Mouse (Mus musculus) liver, adult 2 months (tissue): ENCODE data around the gene Nlgn2. TPM values are rescaled to one million over a fixed set of nuclear protein-coding genes. Genes with fewer than 3 reads are reported as not detected.

Experiments used
- DNase-seq: peaks from one replicate; pipeline ENCODE4 v3.0.0-alpha.2; 2011; ENCODE audit warnings: low read depth, low spot score; ENCODE audit errors: extremely low read depth
- H3K27ac ChIP-seq: fragments of 200-500 bp; replicated peaks from 2 replicates; pipeline ENCODE4 v1.5.1; 2012; ENCODE audit warnings: low read depth, mild to moderate bottlenecking, control low read depth, inconsistent platforms, low read length; ENCODE audit not compliant: insufficient read depth
- H3K27me3 ChIP-seq: fragments of 200-500 bp; 2 replicates; pipeline ENCODE4 v1.6.1; 2012; ENCODE audit warnings: mild to moderate bottlenecking, moderate library complexity, low read length, inconsistent platforms; ENCODE audit not compliant: control insufficient read depth, insufficient read depth
- H3K36me3 ChIP-seq: fragments of 200-500 bp; 2 replicates; pipeline ENCODE4 v1.6.1; 2012; ENCODE audit warnings: low read length, inconsistent platforms; ENCODE audit not compliant: control insufficient read depth, insufficient read depth
- H3K4me1 ChIP-seq: fragments of 200-500 bp; 2 replicates; pipeline ENCODE4 v1.6.1; 2011; ENCODE audit warnings: low read length; ENCODE audit not compliant: control insufficient read depth, insufficient read depth
- H3K4me3 ChIP-seq: fragments of 200-500 bp; 2 replicates; pipeline ENCODE4 v1.5.1; 2011; ENCODE audit warnings: low read depth, mild to moderate bottlenecking, control low read depth, low read length, moderate library complexity; ENCODE audit not compliant: insufficient read depth
- H3K79me2 ChIP-seq: fragments of 200-500 bp; 2 replicates; pipeline ENCODE4 v1.6.1; 2012; ENCODE audit warnings: inconsistent platforms, mild to moderate bottlenecking, low read length, moderate library complexity; ENCODE audit not compliant: control insufficient read depth, insufficient read depth
- H3K9ac ChIP-seq: fragments of 200-500 bp; 2 replicates; pipeline ENCODE4 v1.6.1; 2012; ENCODE audit warnings: low read depth, mild to moderate bottlenecking, control low read depth, inconsistent platforms, low read length
- CTCF ChIP-seq: fragments of 200-500 bp; IDR thresholded peaks from 2 replicates; pipeline ENCODE4 v1.5.1; 2011; ENCODE audit warnings: low read depth, low read length, control low read depth
- POLR2A ChIP-seq: fragments of 200-500 bp; IDR thresholded peaks from 2 replicates; pipeline ENCODE4 v1.6.1; 2011; ENCODE audit warnings: low read length, control low read depth; ENCODE audit not compliant: insufficient read depth; ENCODE audit errors: extremely low read depth
- WGBS: fragments of 180-500 bp; shearing (Covaris S2); methylation state at CpG from one replicate; pipeline ENCODE4 v1.1.7; 2018; 5-methylcytosine and 5-hydroxymethylcytosine counted together
- polyA plus RNA-seq: library from polyadenylated mRNA; depleted of rRNA; stranded (reverse); fragments of >200 nt; gene quantifications from 2 replicates; pipeline ENCODE4 v1.2.3, GENCODE M21; 2012; rRNA removed
- total RNA-seq: library from RNA; depleted of rRNA; stranded (reverse); fragments of >200 nt; gene quantifications from 2 replicates; pipeline ENCODE4 v1.2.3, GENCODE M21; 2014; rRNA removed

The Nlgn2 gene
- total RNA-seq = 0.18 and 0.34 TPM in 2 replicates
- 0.93 and 1.9 TPM in 2 replicates for polyA plus RNA-seq

DNA sequence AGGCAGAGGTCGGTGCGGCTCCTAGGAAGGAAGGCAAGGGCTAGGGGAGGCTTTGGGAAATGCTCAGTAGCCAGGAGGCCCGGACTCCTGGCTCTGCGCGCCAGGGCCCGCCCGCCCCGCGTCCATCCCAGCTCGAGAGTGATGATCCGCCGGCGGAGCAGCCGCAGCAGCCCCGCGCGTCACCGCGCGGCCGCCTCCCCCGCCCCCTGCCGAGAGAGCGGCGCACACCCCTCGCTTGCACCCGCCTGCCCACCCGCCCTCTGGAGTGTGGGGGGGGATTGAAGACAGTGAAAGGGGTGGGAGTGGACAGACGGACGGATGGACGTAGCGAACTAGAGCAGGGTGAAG is at the start of gene Nlgn2:
Gene Nlgn2, minus strand, starts transcription at position 181 of the 348 bp plus-strand sequence.
- no peak for DNase-seq
- Histone ChIP-seq H3K4me3 (peak within 1 kb of the TSS; percentile 94), H3K27ac (peak within 1 kb of the TSS; percentile 94), H3K9ac (peak within 1 kb of the TSS; percentile 90), H3K36me3 (no peaks in the 10 kb centered on the region), H3K79me2 (no peaks in the 10 kb centered on the region), H3K27me3 (0 out of 2 replicates have a peak, but pooled peaks cover 3% of the 10 kb centered on the region), H3K4me1 (peaks cover 2% of the 10 kb centered on the region)
- WGBS = 0% methylated on average over 29 of the region's 32 CpGs
- 0 out of 2 replicates have a peak, but pooled peaks have one; percentile 19 for TF ChIP-seq POLR2A
- no peak for TF ChIP-seq CTCF

- H3K27ac ChIP-seq = no peak overlapping the region
- no peaks in the 10 kb centered on the region for H3K4me1 ChIP-seq
- no peak overlapping the region for H3K9ac ChIP-seq
- TF ChIP-seq CTCF = peak; percentile 9; the same call in 1 of the 2 replicates
- TF ChIP-seq POLR2A = no peak
- no peaks in the 10 kb centered on the region for H3K36me3 ChIP-seq
- no peaks in the 10 kb centered on the region for H3K27me3 ChIP-seq
- H3K4me3 ChIP-seq = no peak overlapping the region
- DNase-seq = no peak
- WGBS = 48% methylated on average over 8 of the region's 8 CpGs
- H3K79me2 ChIP-seq = no peaks in the 10 kb centered on the region
Observed at GRCm38 (mm10) chr11:69886907-69887635, 49.5 kb upstream of the Nlgn2 start.

DNA sequence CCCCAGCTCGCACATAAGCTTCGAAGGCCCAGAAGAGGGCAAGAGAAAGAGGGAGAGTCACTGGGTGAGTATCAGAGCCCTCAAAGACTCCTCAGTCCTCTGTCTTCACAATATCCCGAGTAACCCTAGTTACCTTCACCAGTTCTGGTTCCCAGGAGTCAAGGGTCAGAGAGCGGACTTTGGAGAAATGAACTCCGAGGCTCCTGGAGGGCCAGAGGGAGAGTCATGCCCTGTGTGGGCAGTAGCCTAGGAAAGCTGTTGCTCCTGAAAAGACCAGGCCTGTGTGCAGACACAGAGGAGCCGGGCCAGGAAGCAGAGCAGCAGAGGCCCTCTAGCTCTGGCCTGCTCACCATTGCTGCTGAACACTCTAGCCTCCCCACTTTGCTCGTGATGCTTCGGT is 47.1 kb upstream of the Nlgn2 start:
- H3K9ac ChIP-seq = peak overlapping the region; percentile 8; the same call in 1 of the 2 replicates
- H3K27ac ChIP-seq = peak overlapping the region; percentile 49
- no peak for DNase-seq
- H3K36me3 ChIP-seq = no peaks in the 10 kb centered on the region
- WGBS = 81% methylated on average over 8 of the region's 8 CpGs
- 0 out of 2 replicates have a peak, but pooled peaks cover 3% of the 10 kb centered on the region for H3K4me1 ChIP-seq
- H3K4me3 ChIP-seq = peak overlapping the region; percentile 31; the same call in 1 of the 2 replicates
- no peaks in the 10 kb centered on the region for H3K27me3 ChIP-seq
- no peaks in the 10 kb centered on the region for H3K79me2 ChIP-seq
- no peak for TF ChIP-seq POLR2A
- TF ChIP-seq CTCF = no peak

DNA sequence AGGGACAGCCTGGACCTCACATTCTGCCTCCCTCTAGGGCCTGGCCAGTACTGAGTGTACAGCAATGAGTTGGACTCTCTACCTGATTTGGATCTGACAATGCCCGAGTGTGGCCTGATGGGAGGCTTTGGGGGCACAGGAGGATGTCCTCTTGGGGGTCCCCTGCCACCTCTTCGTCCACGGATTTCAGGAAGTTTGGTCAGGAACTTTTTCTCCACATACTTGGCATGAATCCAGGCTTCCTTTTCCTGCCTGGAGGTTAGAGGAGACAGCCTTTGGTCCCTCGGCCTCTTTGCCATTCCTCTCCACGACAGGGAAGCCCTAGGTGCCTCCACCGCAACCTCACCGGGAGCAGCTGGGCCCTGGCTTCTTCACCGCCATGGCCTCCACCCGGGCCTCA is 46.7 kb upstream of the Nlgn2 start:
- Histone ChIP-seq H3K27me3 (no peaks in the 10 kb centered on the region), H3K36me3 (no peaks in the 10 kb centered on the region), H3K4me3 (peak overlapping the region; percentile 31; the same call in 1 of the 2 replicates), H3K4me1 (0 out of 2 replicates have a peak, but pooled peaks cover 3% of the 10 kb centered on the region), H3K79me2 (no peaks in the 10 kb centered on the region), H3K9ac (peak overlapping the region; percentile 8; the same call in 1 of the 2 replicates), H3K27ac (peak overlapping the region; percentile 49)
- TF ChIP-seq POLR2A (no peak), CTCF (no peak)
- 69% methylated on average over 9 of the region's 9 CpGs for WGBS
- no peak for DNase-seq

DNA sequence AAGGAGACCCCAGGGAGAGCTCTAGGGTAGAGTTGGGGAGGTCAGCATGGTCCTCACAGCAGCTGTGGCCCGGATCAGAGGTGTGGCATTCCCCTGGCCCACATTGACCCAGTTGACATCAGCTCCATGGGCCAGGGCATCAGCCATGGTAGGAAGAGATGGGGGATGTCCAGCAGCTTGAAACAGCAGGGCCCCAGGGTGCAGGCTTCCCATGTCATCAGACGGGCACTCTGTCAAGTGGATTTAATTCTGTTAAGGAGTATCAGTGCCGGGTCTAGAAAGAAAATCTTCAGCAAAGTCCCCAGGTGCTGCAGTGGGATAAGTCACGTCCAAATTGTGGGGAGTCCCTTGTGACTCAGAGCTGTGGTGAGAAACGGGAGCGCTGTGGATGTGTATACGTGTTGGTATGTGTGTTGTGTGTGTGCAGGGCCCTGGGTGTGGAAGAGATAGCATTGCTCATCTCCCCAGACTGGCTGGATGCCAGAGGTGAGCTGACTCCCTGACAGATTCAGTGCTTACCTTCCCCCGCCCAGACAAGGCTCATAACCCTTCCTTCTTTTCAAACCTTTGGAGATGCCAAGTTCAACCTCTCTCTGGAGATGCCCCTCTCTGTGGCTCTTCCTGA is 46.1 kb upstream of the Nlgn2 start:
- no peak overlapping the region for H3K9ac ChIP-seq
- no peaks in the 10 kb centered on the region for H3K36me3 ChIP-seq
- H3K4me1 ChIP-seq = 0 out of 2 replicates have a peak, but pooled peaks cover 3% of the 10 kb centered on the region
- H3K79me2 ChIP-seq = no peaks in the 10 kb centered on the region
- H3K4me3 ChIP-seq = no peak overlapping the region
- no peaks in the 10 kb centered on the region for H3K27me3 ChIP-seq
- 87% methylated on average over 8 of the region's 8 CpGs for WGBS
- DNase-seq = no peak
- no peak overlapping the region for H3K27ac ChIP-seq
- TF ChIP-seq POLR2A = no peak
- TF ChIP-seq CTCF = no peak
